Mouse (Mus musculus): ENCODE measurements around the gene Fuk.

DNA sequence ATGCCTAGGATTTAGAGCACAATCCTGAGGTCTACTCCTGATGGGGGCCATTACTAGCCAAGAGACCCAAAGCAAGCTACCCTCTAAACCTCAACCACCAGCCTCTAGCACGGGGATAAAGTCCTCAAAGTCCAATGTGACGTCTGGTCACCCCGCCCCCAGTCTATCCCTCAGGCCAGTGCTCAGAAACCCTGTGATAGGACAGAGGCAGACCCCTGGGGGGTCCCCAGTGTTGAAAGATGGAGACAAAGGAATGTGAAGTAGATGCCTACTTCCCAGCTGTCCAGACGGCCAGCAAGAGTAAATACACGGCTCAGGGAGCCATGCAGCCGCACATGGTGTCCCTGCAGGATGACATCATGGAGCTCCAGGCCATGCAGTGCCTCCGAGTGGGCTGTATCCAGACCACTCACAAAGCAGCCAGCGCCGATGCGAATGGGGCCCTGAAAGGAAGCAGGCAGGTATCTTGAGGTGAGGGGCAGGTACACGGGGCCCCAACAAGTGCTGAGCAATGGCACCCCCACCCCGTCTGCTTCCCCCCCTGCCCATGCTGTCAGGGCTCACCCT lies 12.3 kb downstream of the Fuk start:
- no peak for TF ChIP-seq CTCF (IDR thresholded peaks at IDR 0.05)
- no peak for TF ChIP-seq EP300 (IDR thresholded peaks at IDR 0.05)

Data from lung, postnatal 0 days (tissue).